Mouse (Mus musculus): ENCODE measurements around the gene Acot1. TPM values are rescaled to one million over a fixed set of nuclear protein-coding genes. Genes with fewer than 3 reads are reported as not detected.
A peak's percentile ranks its signal among the peaks of the same experiment; 100 is the strongest.
"Not testable (repeated sequence)": the region's sequence is repeated elsewhere in the genome, so short reads cannot be mapped to it uniquely, and the experiment has no call there.

The Acot1 gene
- not detected for polyA plus RNA-seq (2017; shearing (Covaris generic))

GRCm38 (mm10) chr12:84009171-84009965, at the start of gene Acot1:
Gene Acot1, plus strand, starts transcription at chr12:84009490.
- ATAC-seq = not testable (repeated sequence)

- ATAC-seq = no peak
Measured at GRCm38 (mm10) chr12:83965235-83965634, 44.1 kb upstream of the Acot1 start.

- peak; percentile 76 for ATAC-seq
Measured at GRCm38 (mm10) chr12:83972117-83972516, 37.2 kb upstream of the Acot1 start.

GRCm38 (mm10) chr12:83978862-83979261, 30.4 kb upstream of the Acot1 start:
- no peak for ATAC-seq

- no peak for ATAC-seq
Measured at GRCm38 (mm10) chr12:83981615-83982014, 27.7 kb upstream of the Acot1 start.

GRCm38 (mm10) chr12:83984752-83985151, 24.5 kb upstream of the Acot1 start, which contains the start of gene Heatr4:
Gene Heatr4, minus strand, starts transcription at chr12:83984852.
- no peak for ATAC-seq

GRCm38 (mm10) chr12:83987242-83987582, 22.1 kb upstream of the Acot1 start:
- no peak for ATAC-seq

- peak; percentile 95 for ATAC-seq
Measured at GRCm38 (mm10) chr12:83987583-83988441, 21.5 kb upstream of the Acot1 start, which contains the start of gene Acot2. Gene Acot2, plus strand, starts transcription at chr12:83987861.

GRCm38 (mm10) chr12:83988483-83988882, 20.8 kb upstream of the Acot1 start:
- no peak for ATAC-seq

GRCm38 (mm10) chr12:83989378-83989777, 19.9 kb upstream of the Acot1 start:
- no peak for ATAC-seq

GRCm38 (mm10) chr12:83997221-83997620, 12.1 kb upstream of the Acot1 start:
- no peak for ATAC-seq

- no peak for ATAC-seq
Measured at GRCm38 (mm10) chr12:83998341-83999107, 10.8 kb upstream of the Acot1 start.

GRCm38 (mm10) chr12:83999237-83999636, 10.1 kb upstream of the Acot1 start:
- not testable (repeated sequence) for ATAC-seq

GRCm38 (mm10) chr12:84000418-84000817, 8.9 kb upstream of the Acot1 start:
- no peak for ATAC-seq

- no peak for ATAC-seq
Measured at GRCm38 (mm10) chr12:84003866-84004265, 5.4 kb upstream of the Acot1 start.

GRCm38 (mm10) chr12:84008251-84008650, 1.0 kb upstream of the Acot1 start:
- ATAC-seq = no peak

- ATAC-seq = no peak
Measured at GRCm38 (mm10) chr12:84008729-84009128, 561 bp upstream of the Acot1 start.

- ATAC-seq = no peak
Measured at GRCm38 (mm10) chr12:84010201-84010600, 911 bp downstream of the Acot1 start.

- ATAC-seq = no peak
Measured at GRCm38 (mm10) chr12:84011251-84012040, 2.2 kb downstream of the Acot1 start.

GRCm38 (mm10) chr12:84013130-84013529, 3.8 kb downstream of the Acot1 start:
- ATAC-seq = no peak

GRCm38 (mm10) chr12:84013701-84014100, 4.4 kb downstream of the Acot1 start:
- ATAC-seq = no peak

GRCm38 (mm10) chr12:84020528-84020927, 11.2 kb downstream of the Acot1 start:
- not testable (repeated sequence) for ATAC-seq
